Mouse (Mus musculus) embryonic facial prominence, embryonic 14.5 days (tissue): ENCODE measurements at regions not wholly inside any gene's neighbourhood (a gene's known extent, or its start where the extent isn't known, plus 50 kb on each side); places are given as distances from the start of the nearest gene placed in this dataset.

Experiments used
- ATAC-seq: fragments of 200-750 bp; cut with Nextera tagmentation; 2 replicates; pipeline ENCODE4 v1.8.0; 2017; ENCODE audit warnings: low read depth, moderate number of reproducible peaks, moderate TSS enrichment
- DNase-seq: peaks from one replicate; pipeline ENCODE4 v3.0.0-alpha.2; 2015; ENCODE audit warnings: low spot score
- H3K27ac ChIP-seq: fragments of 300-500 bp; sonication (generic); replicated peaks from 2 replicates; pipeline ENCODE4 v1.5.1; 2014; ENCODE audit warnings: low read depth, mild to moderate bottlenecking, low read length, moderate library complexity
- H3K27me3 ChIP-seq: fragments of 300-500 bp; sonication (generic); replicated peaks from 2 replicates; pipeline ENCODE4 v1.6.1; 2014; ENCODE audit warnings: low read length; ENCODE audit not compliant: control insufficient read depth, insufficient read depth
- H3K36me3 ChIP-seq: fragments of 300-500 bp; sonication (generic); 2 replicates; pipeline ENCODE4 v1.6.1; 2014; ENCODE audit warnings: low read length, mixed read lengths; ENCODE audit not compliant: control insufficient read depth, insufficient read depth
- H3K4me1 ChIP-seq: fragments of 300-500 bp; sonication (generic); 2 replicates; pipeline ENCODE4 v1.6.1; 2014; ENCODE audit warnings: antibody characterized with exemption, low read length; ENCODE audit not compliant: control insufficient read depth, insufficient read depth
- H3K4me2 ChIP-seq: fragments of 300-500 bp; sonication (generic); 2 replicates; pipeline ENCODE4 v1.6.1; 2014; ENCODE audit warnings: low read depth, mild to moderate bottlenecking, low read length, moderate library complexity, mixed read lengths
- H3K4me3 ChIP-seq: fragments of 300-500 bp; sonication (generic); 2 replicates; pipeline ENCODE4 v1.5.1; 2014; ENCODE audit warnings: low read depth, mild to moderate bottlenecking, low read length
- H3K9ac ChIP-seq: fragments of 300-500 bp; sonication (generic); 2 replicates; pipeline ENCODE4 v1.6.1; 2014; ENCODE audit warnings: low read depth, mild to moderate bottlenecking, low read length, moderate library complexity, mixed read lengths
- H3K9me3 ChIP-seq: fragments of 300-500 bp; sonication (generic); 2 replicates; pipeline ENCODE4 v1.6.1; 2016; ENCODE audit warnings: low read length; ENCODE audit not compliant: control insufficient read depth
- WGBS: fragments of 180-500 bp; shearing (Covaris S2); extraction: QIAGEN DNeasy Blood & Tissue Kit; methylation state at CpG from one replicate; pipeline ENCODE4 v1.1.7; 2014; 5-methylcytosine and 5-hydroxymethylcytosine counted together

DNA sequence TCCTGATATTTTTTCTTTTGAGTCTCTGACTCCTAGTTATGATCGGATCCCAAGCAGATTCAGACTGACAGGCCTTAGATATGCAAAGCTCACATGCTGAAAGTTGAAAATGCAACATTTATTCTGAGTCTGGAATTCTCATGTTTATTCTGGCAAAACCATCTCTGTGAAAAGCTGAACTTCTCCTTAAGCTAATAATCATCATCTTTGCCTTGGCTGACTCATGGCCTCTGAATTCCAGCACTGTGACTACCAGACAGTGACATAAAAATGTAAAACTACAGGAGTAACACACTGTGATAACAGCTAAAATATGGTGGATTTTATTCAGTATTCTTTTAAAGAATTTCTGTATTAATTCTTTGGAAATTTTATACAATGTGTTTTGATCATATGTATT, 680.4 kb upstream of the Lrrc4c start:
- Histone ChIP-seq H3K36me3 (no peaks in the 10 kb centered on the region), H3K4me1 (no peaks in the 10 kb centered on the region), H3K9ac (no peak overlapping the region), H3K27ac (no peak overlapping the region), H3K4me2 (no peak overlapping the region), H3K27me3 (no peaks in the 10 kb centered on the region), H3K4me3 (no peak overlapping the region), H3K9me3 (no peaks in the 10 kb centered on the region)
- DNase-seq, result no peak
- 73% methylated on average over 1 of the region's 1 CpGs for WGBS
- no peak for ATAC-seq

- Histone ChIP-seq H3K9ac (no peak overlapping the region), H3K27me3 (no peaks in the 10 kb centered on the region), H3K4me2 (no peak overlapping the region), H3K4me3 (no peak overlapping the region), H3K27ac (no peak overlapping the region), H3K4me1 (no peaks in the 10 kb centered on the region), H3K36me3 (no peaks in the 10 kb centered on the region), H3K9me3 (no peaks in the 10 kb centered on the region)
- ATAC-seq (no peak), DNase-seq (no peak)
- WGBS, result 85% methylated on average over 5 of the region's 6 CpGs
Observed at GRCm38 (mm10) chr2:95674347-95674746, 643.6 kb upstream of the Lrrc4c start.

- Histone ChIP-seq H3K27me3 (no peaks in the 10 kb centered on the region), H3K4me1 (no peaks in the 10 kb centered on the region), H3K36me3 (no peaks in the 10 kb centered on the region), H3K9ac (no peak overlapping the region), H3K4me3 (no peak overlapping the region), H3K27ac (no peak overlapping the region), H3K9me3 (no peaks in the 10 kb centered on the region), H3K4me2 (no peak overlapping the region)
- DNase-seq, result no peak
- WGBS, result 92% methylated on average over 2 of the region's 2 CpGs
- ATAC-seq, result no peak
Observed at GRCm38 (mm10) chr2:95715355-95715754, 602.6 kb upstream of the Lrrc4c start.
